Mouse (Mus musculus) CD8-positive naive resting alpha-beta T cell, adult 2 months (primary cell): ENCODE data around the gene Pglyrp1.
A peak's percentile ranks its signal among the peaks of the same experiment; 100 is the strongest.

Experiments
- DNase-seq, 2 experiments: peaks; one replicate each; pipeline ENCODE4 v3.0.0; 2022; ENCODE audit warnings: low read depth in 2 of 2, low spot score in 2 of 2

The Pglyrp1 gene

DNA sequence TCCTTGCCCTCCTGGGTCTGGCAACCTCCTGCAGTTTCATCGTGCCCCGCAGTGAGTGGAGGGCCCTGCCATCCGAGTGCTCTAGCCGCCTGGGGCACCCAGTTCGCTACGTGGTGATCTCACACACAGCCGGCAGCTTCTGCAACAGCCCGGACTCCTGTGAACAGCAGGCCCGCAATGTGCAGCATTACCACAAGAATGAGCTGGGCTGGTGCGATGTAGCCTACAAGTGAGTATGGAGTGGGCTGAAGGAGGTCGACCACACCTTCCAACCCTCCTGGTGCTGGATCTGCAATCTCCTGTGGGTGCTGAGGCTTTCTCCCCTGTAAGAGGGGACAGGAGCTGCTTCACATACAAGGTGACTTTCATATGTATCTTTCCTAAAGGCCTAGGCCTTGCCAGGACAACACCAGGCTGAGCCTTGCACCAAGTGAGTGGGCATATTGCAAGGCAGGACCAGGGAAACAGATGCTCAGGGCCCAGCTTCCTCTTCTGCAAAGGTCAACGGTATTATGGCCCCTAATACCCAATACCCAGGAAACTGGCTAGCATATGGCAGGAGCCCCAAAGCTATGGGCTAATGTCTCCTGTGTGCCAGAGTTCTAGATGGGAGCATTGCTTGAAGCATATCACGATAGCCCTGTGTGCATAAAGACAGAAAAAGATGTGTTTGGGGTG is 13.8 kb downstream of the Pglyrp1 start:
- no peak for DNase-seq

DNA sequence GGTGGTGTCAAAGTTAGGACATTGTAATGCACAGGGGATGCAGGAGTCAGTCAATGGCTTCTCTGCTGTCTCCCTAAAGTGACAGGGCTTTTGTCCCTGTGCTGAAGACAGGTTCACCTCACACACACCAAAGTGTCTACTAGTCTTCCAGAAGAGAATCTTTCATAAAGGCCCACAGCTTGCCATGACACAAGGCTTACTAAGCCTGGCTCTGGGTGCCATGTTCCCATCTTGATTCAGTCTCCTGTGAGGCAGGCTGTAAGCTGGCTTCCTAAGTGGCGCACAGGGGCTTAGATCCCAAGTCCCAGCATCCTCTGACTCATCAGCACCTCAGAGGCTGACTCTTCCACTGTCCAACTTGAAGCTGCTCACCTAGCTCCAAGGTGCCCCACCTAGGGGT is 15.8 kb downstream of the Pglyrp1 start:
- no peak for DNase-seq

DNA sequence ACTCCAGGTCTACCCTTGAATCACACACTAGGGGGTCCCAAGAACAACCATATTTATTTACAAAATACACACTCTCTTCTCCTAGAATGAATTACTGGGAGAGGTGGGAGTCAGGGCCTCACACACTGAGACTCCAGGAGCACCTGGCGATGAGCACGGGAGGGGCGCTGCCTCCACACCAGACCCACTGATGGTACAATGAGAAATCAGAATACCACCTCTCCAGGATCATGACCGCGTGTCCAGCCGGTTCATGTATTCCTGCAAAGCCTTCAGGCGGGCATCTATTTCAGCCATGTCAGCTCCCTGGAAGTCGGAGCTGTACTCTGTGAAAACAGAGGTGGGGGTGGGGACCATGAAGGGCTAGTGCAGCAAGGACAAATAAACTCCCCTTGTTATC is 19.7 kb downstream of the Pglyrp1 start:
- DNase-seq = no peak

DNA sequence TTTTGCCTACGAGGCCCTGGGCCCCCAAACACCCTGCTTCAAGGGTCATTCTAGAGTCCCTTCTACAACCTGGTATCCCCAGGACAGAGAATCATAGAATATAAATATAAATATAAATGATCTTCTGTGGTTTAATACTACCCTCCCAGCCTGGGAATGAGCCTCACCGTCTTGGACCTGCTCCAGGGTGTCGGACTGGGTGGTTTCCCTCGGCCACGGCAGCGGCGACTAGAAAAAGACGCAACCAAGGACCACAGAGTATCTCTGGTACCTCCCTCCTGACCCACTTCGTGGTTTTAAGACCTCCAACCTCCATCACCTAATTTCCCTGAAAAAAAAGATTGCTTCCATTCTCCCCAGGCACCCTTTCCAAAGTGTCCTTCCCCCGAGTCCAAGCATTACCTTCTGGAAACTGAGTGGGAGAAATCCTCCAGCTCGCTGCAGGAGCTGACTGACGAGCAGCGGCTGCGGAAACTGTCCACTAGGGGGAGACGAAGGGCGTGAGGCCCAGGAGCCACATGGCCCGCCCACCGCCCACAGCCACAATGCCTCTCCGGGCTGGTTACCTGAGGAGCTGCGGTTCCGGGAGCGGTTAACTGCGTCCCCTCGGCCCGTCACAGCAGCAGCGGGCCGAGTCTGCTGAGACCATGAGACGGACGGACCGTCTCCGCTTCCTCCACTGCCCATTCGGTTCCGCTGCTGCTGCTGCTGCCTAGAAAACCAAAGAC is 20.9 kb downstream of the Pglyrp1 start:
- peak; percentile 72 to 82 for DNase-seq

DNA sequence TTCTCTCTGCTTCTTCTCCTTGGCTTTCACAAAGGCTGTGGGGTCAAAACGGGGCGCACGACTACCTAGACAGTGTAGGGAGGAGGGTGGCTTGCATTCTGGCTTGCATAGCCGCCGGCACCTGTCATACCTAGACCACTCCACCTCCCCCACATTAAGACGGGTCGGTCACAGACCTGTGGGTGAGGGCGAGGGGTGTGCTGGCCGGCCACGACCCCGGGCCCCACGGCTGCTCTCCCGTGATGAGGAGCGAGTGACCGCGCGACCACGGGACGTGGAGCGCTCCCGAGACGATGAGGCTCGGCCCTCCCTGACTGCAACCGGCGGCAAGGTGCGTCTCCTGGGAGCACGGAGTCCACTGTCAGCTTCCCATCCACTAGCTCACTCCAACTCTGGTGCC is 21.9 kb downstream of the Pglyrp1 start:
- DNase-seq = no peak

DNA sequence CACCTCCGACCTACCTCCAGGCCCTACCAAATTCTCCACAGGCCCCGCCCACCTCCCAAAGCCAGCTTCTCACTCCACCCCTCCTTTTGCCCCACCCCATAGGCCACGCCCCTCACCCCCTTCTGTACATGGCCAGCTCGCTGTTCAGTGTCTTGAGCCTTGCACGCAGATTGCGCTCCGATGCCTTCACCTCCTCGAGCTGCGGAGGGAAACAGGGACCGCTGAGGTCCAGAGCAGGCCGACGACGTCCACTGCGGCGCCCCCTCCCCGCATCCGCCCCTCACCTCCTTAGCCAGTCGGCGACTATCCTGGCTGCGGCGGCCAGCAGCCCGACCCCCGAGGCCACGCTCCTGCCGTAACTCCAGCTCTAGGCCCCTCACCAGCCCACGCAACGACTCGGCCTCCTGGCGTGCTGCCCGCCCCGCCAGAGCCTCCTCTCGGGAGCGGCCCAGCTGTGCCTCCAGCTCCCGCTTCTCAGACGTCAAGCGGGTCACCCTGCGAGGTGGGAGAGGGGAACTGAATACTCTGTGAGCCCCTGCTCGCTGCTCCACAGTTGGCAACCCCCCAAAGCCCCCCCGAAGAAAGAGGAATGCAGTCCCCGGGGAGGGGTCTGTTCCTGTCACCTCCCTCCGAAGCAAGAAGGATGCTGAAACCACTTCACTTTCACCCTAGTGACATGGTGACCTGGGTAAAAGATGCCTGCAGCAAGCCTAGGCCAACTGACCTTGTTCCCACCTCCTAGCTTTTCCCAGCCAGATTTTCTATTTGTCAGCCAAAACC is 22.7 kb downstream of the Pglyrp1 start:
- no peak for DNase-seq

DNA sequence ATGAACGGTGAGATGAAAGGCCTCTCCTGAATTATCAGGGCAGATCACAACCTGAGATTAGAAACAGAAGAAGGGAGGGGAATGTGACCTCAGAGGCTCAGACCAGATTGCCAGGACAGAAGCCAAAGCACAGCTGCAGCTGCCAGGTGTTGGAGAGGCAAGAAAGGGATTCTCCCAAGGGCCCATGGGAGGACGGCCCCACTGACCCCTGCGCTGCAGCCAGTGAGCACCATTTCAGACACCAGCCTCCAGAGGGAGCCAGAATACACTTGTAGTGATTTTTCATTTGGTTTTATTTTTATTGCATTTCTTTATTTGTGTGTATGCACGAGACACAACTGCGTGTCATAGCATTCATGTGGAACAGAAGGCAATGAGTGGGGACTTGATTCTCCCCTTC is 25.4 kb downstream of the Pglyrp1 start:
- DNase-seq = no peak

DNA sequence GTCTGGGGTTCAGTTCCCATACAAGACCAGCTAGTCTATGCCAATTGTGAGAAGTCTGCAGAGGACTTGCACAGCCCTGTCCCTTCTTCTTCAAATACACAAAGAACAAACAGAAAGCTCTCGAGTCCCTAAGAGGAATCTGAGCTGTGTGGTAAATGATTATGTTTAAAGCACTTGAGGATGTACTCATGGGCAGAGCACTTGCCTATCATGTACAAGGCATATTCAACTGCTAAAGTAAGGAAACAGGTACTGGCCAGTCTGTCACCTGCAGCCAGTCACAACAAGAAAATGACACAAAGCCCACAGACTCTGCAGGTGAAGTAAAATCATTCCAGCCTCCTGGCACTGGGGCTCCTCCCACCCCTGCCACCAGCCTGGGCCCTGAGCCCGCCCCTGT is 29.4 kb downstream of the Pglyrp1 start:
- DNase-seq = no peak

DNA sequence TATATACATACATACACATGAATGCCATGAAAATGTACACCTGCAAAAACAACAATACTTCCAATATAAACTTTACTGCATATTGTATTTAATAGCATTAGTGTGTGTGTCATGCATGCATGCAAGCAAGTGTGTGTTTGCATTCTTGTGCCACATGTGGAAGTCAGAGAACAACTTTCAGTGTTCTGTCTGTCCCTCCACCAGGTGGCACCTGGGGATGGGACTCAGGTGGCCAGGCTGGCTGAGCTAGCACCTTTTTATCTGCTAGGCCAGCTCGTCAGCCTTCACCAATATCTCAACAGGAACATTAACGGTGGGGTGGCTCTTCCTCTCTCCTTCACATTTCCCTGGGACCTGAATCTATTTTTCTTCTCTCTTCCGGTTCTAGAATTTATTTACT is 31.4 kb downstream of the Pglyrp1 start:
- no peak for DNase-seq

DNA sequence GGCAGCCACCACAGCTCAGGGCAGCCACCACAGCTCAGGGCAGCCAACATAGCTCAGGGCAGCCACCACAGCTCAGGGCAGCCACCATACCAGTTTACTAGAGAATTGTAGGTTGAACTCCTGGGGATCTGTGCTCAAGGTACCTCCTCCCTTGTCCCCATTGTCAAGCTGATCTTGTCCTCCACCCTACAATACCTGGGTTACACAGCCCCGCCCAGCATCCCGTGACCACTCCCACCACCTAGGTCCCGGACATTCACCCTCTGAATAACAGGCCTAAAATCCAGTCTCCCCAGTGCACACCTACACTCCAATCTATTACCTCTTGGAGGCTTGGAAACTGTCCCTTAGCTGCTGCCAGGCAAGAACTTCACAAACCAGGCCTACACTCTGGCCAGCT is 33.8 kb downstream of the Pglyrp1 start:
- DNase-seq = no peak

DNA sequence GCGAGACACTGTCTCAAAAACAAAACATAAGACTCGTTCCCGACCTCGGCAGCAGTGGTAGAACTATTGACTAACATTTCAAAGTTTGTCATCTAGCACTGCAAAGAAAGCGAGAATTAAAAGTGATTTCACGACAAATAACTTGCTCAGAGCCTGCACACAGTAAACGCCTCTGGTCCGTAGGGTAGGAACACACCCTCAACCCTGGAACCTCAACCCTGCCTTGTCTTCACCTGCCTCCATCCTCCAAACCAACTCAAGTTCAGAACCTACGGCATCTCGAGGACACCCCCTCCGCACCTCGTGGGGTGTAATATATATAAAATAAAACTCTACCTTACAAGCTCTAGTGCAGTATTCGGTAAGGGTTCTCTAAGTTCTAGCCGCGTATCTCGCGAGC is 38.7 kb downstream of the Pglyrp1 start:
- no peak for DNase-seq

DNA sequence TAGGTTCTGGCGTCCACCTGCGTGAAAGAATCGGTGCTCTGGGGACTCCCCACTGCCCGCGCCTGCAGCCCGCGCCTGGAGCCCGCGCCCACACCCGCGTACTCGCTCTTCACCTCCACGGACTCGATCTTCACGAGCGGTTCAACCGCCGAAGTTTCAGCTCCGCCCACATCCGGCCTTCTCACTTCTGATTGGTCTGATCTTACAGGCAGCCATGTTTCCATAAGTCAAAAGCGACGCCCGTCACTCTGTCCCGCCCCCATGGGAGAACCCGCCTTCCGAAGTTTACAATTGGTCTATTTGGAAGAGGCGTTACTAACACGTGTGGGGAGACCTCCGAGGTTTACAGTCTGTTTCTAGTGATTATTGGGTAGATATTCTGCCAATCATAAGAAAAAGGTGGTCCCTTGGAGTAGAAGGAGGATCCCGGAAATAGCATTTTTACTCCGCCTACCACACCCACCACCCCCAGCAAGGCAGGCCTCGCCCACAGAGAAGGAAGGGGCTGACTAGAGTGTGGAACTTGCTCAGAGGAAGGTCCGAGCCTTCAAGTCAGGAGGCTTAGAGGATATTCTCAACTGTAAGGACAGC is 39.2 kb downstream of the Pglyrp1 start, which contains the start of gene Ccdc61:
Ccdc61 (minus strand) TSS at position 175 of the 591 bp plus-strand sequence.
- DNase-seq = peak; percentile 97 to 99

DNA sequence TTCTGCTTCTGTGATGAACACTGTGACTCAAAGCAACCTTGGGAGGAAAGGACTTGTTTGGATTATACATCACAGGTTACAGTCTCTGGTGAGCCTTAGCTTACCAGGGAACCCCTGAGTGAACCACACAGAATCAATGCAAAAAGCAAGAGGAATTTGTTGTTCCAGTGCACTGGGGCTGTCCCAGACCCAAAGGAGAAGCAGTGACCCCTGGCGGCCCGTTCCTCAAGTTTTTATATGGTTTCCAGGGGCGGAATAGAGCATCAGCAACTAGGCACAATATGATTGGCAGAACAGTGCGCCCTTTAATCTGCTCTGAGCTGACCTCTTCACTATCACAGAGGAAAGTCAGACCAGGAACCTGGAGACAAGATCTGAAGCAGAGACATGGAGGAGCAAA is 45.1 kb downstream of the Pglyrp1 start:
- no peak for DNase-seq

DNA sequence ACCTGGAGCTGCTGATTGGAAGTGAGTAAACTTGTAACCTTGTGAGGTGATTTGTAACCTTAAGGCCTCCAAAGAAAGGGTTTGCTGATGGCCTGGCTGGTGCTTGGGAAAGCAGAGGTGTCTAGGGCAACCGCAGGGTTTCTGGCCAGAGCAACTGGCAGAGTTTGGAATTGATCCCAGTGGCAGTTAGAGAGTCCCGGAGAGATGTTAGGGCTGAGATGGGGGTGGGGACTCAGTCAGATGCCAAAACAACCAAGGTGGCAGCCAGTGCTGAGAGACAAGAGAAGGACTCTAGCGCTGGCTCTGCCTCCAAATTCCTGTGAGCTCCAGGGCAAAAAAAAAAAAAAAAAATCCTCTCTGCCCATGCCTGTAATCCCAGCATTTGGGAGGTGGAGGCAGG is 46.8 kb downstream of the Pglyrp1 start:
- no peak for DNase-seq

DNA sequence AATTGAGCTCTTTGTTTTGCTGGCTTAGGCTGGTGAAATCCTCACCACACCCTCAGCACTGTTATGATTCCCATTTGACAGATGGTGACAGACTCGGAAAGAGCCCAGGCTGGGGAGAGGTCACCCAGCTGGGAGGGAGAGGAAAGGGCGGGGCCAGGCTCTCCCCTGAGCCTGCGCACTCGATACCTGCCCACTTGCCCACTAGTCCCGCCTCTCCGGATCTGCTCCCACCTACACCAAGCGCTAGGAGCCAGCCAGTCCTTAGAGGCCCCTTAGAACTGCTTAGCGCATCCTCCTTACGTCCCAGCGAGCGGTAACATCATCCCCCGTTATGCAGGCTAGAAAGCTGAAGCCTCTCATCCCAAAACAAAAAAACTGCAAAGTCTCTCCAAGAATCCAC is 49.9 kb downstream of the Pglyrp1 start:
- no peak for DNase-seq

DNA sequence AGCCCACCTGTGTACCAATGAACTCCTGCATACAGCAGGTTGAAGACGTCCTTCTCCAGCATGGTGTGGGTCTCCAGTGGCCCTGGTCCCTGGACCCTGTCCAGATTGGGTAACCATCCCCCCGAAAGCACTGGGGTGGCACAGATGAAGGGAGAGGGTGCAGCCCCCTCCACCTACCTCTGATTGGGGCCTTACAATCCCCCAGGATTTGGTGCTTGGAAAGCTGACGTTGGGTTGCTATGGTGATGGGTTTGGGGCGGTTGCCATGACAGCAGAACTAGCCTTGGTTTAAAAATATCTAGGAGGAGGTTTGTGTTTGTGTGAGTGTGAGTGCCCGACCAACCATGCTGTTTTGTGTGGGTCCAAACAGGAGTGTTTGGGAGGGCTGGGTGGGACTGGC is 51.7 kb downstream of the Pglyrp1 start:
- DNase-seq = no peak

DNA sequence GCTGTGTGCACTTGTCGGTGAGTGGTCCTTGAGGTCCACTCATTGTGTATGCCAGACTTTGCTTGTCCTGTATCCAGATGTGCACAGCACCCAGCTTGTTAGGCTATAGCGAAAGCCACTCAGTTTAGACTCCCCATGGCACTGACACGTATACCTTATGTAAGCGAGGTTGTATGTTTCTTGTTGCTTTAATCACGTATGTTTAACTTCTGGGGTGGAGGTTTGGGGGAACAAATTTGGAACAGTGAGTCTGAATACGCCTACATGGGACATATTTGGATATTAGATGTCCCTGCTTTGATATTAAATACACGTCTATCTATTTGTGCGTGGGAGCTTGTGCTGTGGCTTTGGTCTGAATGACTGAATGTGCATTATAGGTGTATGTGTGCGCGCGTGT is 52.1 kb downstream of the Pglyrp1 start:
- no peak for DNase-seq

DNA sequence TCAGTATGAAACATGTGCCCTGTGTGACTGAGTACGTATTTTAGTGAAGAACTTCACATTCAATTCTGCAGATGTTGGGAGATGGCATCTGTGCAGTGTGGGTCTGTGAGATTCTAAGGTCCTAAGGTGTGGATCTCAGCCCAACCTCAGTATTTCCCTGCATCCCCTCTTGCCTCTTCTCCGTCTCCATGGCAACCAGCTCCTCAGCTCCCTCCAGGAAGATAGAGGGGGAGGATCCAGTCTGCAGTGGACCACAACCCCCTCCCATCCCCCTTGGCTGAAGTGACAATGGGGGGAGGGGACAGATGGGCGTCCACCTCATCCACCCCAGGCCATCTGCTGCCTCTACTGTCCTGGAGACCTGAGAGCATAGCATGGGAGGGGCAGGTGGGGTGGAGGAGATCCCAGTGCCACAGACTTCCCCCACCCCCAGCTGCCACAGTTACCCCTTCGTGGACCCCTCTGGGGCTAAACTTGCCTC is 52.6 kb downstream of the Pglyrp1 start:
- no peak for DNase-seq

DNA sequence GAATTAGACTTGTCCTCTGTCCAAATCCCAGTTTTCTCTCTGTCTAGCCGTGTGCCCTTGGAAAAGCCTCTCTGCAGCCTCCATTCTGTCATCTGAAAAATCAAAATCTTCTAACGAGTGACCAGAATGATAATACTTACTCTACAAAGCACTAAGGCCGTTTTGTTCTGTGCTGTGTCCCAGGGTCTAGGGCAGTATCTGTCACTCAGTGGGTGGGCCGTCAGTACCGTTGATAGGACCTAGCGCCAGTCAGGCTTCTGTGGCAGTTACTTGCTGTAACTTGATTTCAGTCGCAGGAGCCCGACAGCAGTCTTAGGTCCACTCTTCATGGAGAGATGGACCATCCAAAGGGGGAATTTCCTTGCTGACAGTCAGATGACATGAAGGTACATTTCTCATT is 53.2 kb downstream of the Pglyrp1 start:
- DNase-seq = no peak

DNA sequence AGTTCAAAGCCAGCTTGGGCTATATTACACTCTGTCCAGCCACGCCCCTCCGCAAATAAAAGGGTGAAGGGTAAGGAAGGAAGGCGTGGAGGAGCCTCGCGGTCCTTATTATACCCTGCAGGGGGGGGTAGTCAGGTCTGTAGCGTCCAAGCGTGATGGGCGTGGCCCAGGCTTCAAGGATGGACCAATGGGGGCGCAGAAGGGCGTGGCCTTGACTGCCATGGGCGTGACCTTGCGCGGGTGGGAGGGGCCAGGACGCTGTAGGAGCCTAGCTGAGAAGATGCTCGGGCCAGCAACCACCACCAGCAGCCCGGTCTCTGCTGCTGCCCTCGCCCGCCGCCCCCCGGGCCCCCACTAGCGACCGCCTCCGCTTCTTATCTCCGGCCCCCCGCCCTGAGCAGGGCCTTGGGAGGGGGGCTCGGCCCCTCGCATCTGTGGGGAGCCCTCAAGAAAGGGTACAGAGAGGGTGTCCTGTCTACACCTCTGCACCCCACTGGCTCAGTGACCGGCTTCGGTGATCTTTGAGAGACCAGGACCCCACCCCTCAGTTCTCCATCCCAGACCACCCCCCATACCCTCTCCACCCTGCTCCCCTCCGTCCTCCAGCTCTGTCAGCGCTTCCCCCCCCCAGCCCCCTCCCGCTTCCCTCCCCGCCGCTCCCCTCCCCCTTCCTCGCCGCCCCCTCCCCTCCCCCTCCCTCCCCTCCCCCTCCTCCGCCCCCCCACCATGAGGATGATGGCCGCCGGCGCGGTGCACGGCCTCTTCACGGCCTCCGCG is 54.2 kb downstream of the Pglyrp1 start, which contains the start of gene Nova2:
Nova2 (plus strand) TSS at position 727 of the 777 bp plus-strand sequence.
- DNase-seq = peak; percentile 6 to 43
